Mouse (Mus musculus): ENCODE measurements around the gene Ldb3. TPM values are rescaled to one million over a fixed set of nuclear protein-coding genes. Genes with fewer than 3 reads are reported as not detected.

The Ldb3 gene
- total RNA-seq, 2 experiments from 2014 or later, result 2,264 to 2,912 TPM

Other genes with a start within 250 kb of the Ldb3 start
- gene Fam25c, start 233.2 kb downstream of the Ldb3 start, total RNA-seq (2021), result 1 to 10 TPM in 1 of 2 experiments, under 1 TPM in 1; 0.82 to 1.3 TPM
- 10 to 100 TPM in 1 of 2 experiments, 1 to 10 TPM in 1; 3.3 to 34.6 TPM for gene Sncg, start 213.9 kb downstream of the Ldb3 start, total RNA-seq (2021)
- 10 to 100 TPM in 1 of 2 experiments, 1 to 10 TPM in 1; 7.4 to 12.7 TPM for gene Mmrn2, start 213.2 kb downstream of the Ldb3 start, total RNA-seq (2021)
- gene Bmpr1a, start 85.3 kb downstream of the Ldb3 start, total RNA-seq (2021), result 10 to 100 TPM; 54.4 to 56.6 TPM
- gene 9230112D13Rik, start 65.9 kb downstream of the Ldb3 start, total RNA-seq (2021), result not detected
- not detected for gene Opn4, start 11.5 kb upstream of the Ldb3 start, total RNA-seq (2021)
- gene Wapl, start 85.2 kb upstream of the Ldb3 start, total RNA-seq (2021), result 10 to 100 TPM; 31.4 to 32.3 TPM
- not detected for gene Grid1, start 231.4 kb upstream of the Ldb3 start, total RNA-seq (2021)